Mouse (Mus musculus) neural tube, embryonic 13.5 days (tissue): Measurements from ENCODE around the gene Camta1. TPM values are rescaled to one million over a fixed set of nuclear protein-coding genes. Genes with fewer than 3 reads are reported as not detected.

ENCODE experiments used
- ATAC-seq: fragments of 200-750 bp; cut with Nextera tagmentation; 2 replicates; pipeline ENCODE4 v1.8.0; 2017; ENCODE audit warnings: low read depth, mild to moderate bottlenecking, moderate TSS enrichment, moderate library complexity
- H3K27ac ChIP-seq: fragments of 300-500 bp; sonication (generic); replicated peaks from 2 replicates; pipeline ENCODE4 v1.5.1; 2015; ENCODE audit warnings: moderate library complexity, mild to moderate bottlenecking, inconsistent platforms
- H3K27me3 ChIP-seq: fragments of 300-500 bp; sonication (generic); 2 replicates; pipeline ENCODE4 v1.6.1; 2015; ENCODE audit warnings: mild to moderate bottlenecking, inconsistent platforms
- H3K36me3 ChIP-seq: fragments of 300-500 bp; sonication (generic); 2 replicates; pipeline ENCODE4 v1.6.1; 2015; ENCODE audit warnings: mild to moderate bottlenecking, inconsistent platforms
- H3K4me1 ChIP-seq: fragments of 300-500 bp; sonication (generic); replicated peaks from 2 replicates; pipeline ENCODE4 v1.6.1; 2015; ENCODE audit warnings: inconsistent platforms
- H3K4me2 ChIP-seq: fragments of 300-500 bp; sonication (generic); 2 replicates; pipeline ENCODE4 v1.6.1; 2015; ENCODE audit warnings: inconsistent platforms, mild to moderate bottlenecking, moderate library complexity
- H3K4me3 ChIP-seq: fragments of 300-500 bp; sonication (generic); 2 replicates; pipeline ENCODE4 v1.5.1; 2015; ENCODE audit warnings: mild to moderate bottlenecking, inconsistent platforms
- H3K9ac ChIP-seq: fragments of 300-500 bp; sonication (generic); 2 replicates; pipeline ENCODE4 v1.6.1; 2015; ENCODE audit warnings: moderate library complexity, mild to moderate bottlenecking, inconsistent platforms
- H3K9me3 ChIP-seq: fragments of 300-500 bp; sonication (generic); 2 replicates; pipeline ENCODE4 v1.6.1; 2016; ENCODE audit warnings: inconsistent platforms
- WGBS: fragments of 180-500 bp; shearing (Covaris S2); methylation state at CpG from one replicate; pipeline ENCODE4 v1.1.7; 2015; 5-methylcytosine and 5-hydroxymethylcytosine counted together
- polyA plus RNA-seq: library from polyadenylated mRNA; unstranded; fragments of >200 nt; fragmentation: Nextera tagmentation; extraction: Ambion mirVana; gene quantifications from 2 replicates; pipeline ENCODE4 v1.2.1, GENCODE M21; 2015

Camta1 gene
- polyA plus RNA-seq, 1 experiment from 2014 or later = 165 TPM

DNA sequence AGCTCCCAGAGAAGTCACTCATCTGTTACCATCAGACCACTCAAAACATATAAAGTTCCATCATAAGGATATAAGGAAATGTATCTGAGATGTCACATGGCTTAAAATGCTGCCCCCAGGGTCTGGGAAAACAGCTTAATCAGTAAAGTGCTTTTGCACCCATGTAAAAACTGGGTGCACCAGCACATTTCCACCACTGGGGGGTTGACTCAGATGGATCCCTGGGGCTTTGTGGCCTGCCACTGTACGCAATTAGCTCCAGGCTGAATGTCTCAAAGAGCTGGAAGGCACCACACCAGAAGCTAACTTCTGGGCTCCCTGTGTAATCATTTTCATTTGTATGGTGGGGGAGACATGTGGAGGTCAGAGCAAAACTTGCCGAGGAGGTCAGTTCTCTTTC, 10.5 kb downstream of the Camta1 start:
- H3K9ac ChIP-seq = no peak overlapping the region
- WGBS = 40% methylated on average over 2 of the region's 2 CpGs
- no peak overlapping the region for H3K27ac ChIP-seq
- no peak overlapping the region for H3K4me3 ChIP-seq
- no peaks in the 10 kb centered on the region for H3K36me3 ChIP-seq
- ATAC-seq = no peak
- H3K4me2 ChIP-seq = no peak overlapping the region
- H3K27me3 ChIP-seq = no peaks in the 10 kb centered on the region
- H3K9me3 ChIP-seq = no peaks in the 10 kb centered on the region
- peaks cover 18% of the 10 kb centered on the region for H3K4me1 ChIP-seq

DNA sequence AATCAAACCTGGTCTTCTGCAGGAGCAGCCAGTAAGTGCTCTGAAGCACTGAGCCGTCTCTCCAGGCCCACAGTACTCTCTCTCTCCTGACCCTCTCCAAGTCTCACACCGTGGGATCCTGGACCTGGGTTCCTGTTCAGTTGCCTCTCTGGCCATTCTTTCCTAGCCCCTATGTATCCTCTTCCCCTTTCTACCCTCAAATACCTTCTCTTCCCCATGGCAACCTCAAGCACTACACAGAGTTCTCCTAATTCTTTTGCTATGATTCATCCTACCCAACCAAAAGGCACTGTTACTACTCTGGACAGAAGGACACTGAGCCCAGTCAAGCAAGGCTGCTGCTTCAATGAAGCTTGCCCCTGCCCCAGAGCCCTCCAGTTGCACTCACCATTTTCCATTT, 19.1 kb downstream of the Camta1 start:
- no peak overlapping the region for H3K4me2 ChIP-seq
- no peak overlapping the region for H3K4me3 ChIP-seq
- ATAC-seq = no peak
- whole genome bisulfite sequencing = 47% methylated on average over 2 of the region's 2 CpGs
- no peaks in the 10 kb centered on the region for H3K27me3 ChIP-seq
- no peak overlapping the region for H3K27ac ChIP-seq
- H3K9ac ChIP-seq = no peak overlapping the region
- H3K36me3 ChIP-seq = no peaks in the 10 kb centered on the region
- no peaks in the 10 kb centered on the region for H3K9me3 ChIP-seq
- H3K4me1 ChIP-seq = peaks cover 24% of the 10 kb centered on the region; the same call in 1 of the 2 replicates

DNA sequence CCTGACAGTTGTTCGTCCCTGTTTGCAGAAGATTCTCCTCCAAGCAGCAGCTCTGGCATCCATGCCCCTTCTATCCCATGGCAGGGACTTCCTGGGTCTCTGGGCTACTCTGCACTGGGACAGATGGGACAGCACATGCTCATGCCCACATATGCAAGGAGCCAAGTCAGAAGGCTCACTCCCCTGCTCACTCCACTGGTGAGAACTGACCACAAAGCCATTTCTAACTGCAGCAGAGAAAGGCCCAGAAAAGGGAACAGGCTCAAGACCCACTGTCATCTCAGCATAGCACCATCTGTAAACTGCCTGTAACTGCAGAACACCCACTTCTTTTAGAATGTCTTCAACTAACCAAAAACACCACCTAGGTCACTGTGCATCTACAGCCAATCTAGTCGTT, 23.2 kb downstream of the Camta1 start:
- no peaks in the 10 kb centered on the region for H3K9me3 ChIP-seq
- no peak overlapping the region for H3K9ac ChIP-seq
- no peak for ATAC-seq
- WGBS = 81% methylated on average over 2 of the region's 2 CpGs
- H3K4me1 ChIP-seq = peaks cover 42% of the 10 kb centered on the region
- H3K4me3 ChIP-seq = no peak overlapping the region
- H3K27ac ChIP-seq = no peak overlapping the region
- no peaks in the 10 kb centered on the region for H3K36me3 ChIP-seq
- H3K4me2 ChIP-seq = no peak overlapping the region
- no peaks in the 10 kb centered on the region for H3K27me3 ChIP-seq

DNA sequence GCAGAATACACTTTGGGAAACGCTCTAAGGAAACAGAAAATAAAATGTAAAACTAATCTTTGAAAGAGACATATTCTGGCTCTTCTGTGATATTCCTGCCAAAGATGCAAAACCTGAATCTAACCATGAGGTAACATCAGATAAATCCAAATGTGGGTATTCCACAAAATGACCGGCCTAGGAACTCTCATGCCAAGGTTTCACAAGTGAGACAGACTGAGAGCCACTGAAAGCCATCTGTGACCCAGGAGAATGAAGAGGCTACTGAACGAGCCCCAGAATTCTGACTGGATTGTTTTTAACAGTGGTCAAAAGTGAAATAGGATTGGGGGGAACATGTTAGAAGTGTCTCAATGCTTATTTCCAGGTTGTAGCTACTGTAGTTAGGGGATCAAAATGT, 25.8 kb downstream of the Camta1 start:
- Histone ChIP-seq H3K9ac (no peak overlapping the region), H3K4me2 (no peak overlapping the region), H3K9me3 (no peaks in the 10 kb centered on the region), H3K27ac (no peak overlapping the region), H3K4me3 (no peak overlapping the region), H3K27me3 (no peaks in the 10 kb centered on the region), H3K36me3 (no peaks in the 10 kb centered on the region), H3K4me1 (peaks cover 33% of the 10 kb centered on the region)
- ATAC-seq = no peak
- 91% methylated on average over 3 of the region's 3 CpGs for WGBS

DNA sequence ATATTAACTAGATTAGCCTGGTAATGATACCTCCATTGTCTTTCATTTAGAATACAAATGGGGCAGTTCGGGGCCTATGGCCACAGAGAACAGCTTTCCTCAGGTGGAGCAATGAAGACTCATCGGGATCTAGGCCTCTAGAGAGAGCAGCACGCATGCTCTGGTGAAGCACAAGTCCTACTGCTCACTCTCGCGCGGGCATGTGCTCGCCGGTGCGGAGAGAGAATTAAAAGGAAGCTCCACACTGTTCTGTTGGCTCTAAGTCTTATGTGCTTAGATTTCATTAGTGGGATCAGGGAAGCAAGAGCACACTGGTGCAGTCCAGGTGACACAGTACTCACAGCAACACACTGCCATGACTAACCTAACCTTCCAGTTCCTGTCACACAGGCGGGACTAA, 27.1 kb downstream of the Camta1 start:
- H3K4me1 ChIP-seq = peaks cover 29% of the 10 kb centered on the region
- H3K4me3 ChIP-seq = no peak overlapping the region
- H3K36me3 ChIP-seq = peaks cover 6% of the 10 kb centered on the region
- no peaks in the 10 kb centered on the region for H3K9me3 ChIP-seq
- 70% methylated on average over 10 of the region's 10 CpGs for WGBS
- 0 out of 2 replicates have a peak, but pooled peaks have one; percentile 19 for ATAC-seq
- no peaks in the 10 kb centered on the region for H3K27me3 ChIP-seq
- peak overlapping the region; percentile 64 for H3K27ac ChIP-seq
- no peak overlapping the region for H3K9ac ChIP-seq
- H3K4me2 ChIP-seq = no peak overlapping the region

DNA sequence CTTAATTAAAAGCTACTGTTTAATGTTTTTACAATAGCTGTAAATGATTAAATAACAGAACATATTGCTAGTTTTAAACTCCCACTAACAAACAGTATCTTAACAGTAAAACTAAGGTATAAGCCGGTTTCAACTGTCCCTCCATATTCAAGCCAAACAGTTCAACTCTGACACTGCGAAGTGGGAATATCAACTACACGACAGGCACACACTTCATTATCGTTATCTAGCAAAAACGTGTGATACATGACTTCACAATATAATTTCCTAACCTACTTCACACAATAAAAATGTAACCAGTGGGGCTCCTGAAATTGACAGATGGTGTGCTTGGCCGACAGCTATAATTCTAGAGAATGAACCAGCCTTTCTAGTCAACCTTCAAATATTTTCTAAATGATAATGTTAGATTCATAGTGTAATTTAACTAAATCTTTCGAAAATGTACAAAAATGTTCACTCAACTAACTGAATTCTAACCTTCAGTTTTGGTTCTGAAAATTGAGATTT, 27.7 kb downstream of the Camta1 start:
- no peaks in the 10 kb centered on the region for H3K9me3 ChIP-seq
- no peak for ATAC-seq
- 74% methylated on average over 7 of the region's 7 CpGs for WGBS
- H3K4me1 ChIP-seq = peaks cover 29% of the 10 kb centered on the region
- no peaks in the 10 kb centered on the region for H3K27me3 ChIP-seq
- H3K27ac ChIP-seq = peak overlapping the region; percentile 64; the same call in 1 of the 2 replicates
- H3K9ac ChIP-seq = no peak overlapping the region
- no peak overlapping the region for H3K4me2 ChIP-seq
- H3K4me3 ChIP-seq = no peak overlapping the region
- H3K36me3 ChIP-seq = peaks cover 10% of the 10 kb centered on the region

DNA sequence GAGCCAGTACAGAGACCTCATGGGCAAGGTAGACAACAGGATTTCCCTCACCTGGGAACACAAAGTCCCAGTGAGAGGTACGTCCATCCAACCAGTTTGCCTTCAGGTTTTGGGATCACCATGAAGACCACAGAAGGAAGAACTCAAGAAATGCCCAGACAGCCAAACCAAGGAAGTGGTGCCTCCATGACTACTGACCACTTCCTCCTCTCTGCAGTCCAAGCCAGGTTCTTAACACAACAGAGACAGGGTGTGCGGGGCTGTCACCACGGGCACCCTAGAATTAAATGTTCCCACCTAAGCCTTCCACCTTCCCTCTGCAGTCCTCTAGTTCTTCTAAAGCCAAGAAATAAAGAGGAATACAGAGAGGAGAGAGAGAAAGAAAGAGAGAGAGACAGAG, 33.8 kb downstream of the Camta1 start:
- H3K4me3 ChIP-seq = no peak overlapping the region
- H3K4me1 ChIP-seq = 0 out of 2 replicates have a peak, but pooled peaks cover 5% of the 10 kb centered on the region
- 92% methylated on average over 3 of the region's 3 CpGs for WGBS
- no peaks in the 10 kb centered on the region for H3K27me3 ChIP-seq
- H3K27ac ChIP-seq = no peak overlapping the region
- no peak overlapping the region for H3K4me2 ChIP-seq
- H3K36me3 ChIP-seq = peaks cover 13% of the 10 kb centered on the region
- no peak for ATAC-seq
- no peak overlapping the region for H3K9ac ChIP-seq
- H3K9me3 ChIP-seq = no peaks in the 10 kb centered on the region

DNA sequence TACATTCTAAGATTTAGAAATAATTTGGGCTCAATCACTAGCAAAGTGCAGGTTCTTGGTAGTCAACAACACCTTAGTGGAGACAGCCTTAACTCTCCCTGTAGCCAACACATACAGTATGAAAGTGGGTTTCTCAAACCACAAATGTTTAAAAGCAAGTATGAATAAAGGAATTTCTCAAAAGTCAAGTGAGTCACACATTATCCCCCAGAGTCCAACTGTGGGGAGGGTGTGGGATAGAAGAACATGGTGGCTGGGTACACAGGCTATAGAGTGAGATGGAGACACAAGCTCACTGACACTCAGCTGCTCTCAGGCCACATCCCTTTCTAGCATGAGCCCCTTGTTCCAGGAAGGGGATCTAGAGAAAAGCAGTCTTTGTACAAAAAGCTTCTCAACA, 34.3 kb downstream of the Camta1 start:
- Histone ChIP-seq H3K9me3 (no peaks in the 10 kb centered on the region), H3K36me3 (peaks cover 13% of the 10 kb centered on the region), H3K4me2 (no peak overlapping the region), H3K4me1 (0 out of 2 replicates have a peak, but pooled peaks cover 5% of the 10 kb centered on the region), H3K27me3 (no peaks in the 10 kb centered on the region), H3K27ac (no peak overlapping the region), H3K9ac (no peak overlapping the region), H3K4me3 (no peak overlapping the region)
- ATAC-seq = no peak

DNA sequence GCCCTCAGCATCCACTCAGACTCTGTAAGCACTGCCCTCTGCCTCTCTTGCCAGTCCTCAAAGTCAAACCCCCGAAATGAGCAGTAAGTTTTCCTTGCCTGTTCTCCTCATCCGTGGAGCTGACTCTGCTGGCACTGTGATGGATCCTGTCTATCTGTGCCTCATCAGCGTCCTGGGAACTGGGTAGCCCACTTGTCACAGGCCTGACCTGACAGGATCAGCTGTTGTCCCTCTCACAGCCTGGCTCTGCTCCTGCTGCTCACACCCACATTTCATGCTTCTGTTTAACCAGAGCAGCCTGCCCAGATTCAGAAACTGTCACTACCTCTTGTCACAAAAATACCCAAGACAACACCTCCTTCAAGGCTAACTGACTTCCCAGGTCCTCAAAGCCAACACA, 37.7 kb downstream of the Camta1 start:
- no peak overlapping the region for H3K9ac ChIP-seq
- no peak for ATAC-seq

DNA sequence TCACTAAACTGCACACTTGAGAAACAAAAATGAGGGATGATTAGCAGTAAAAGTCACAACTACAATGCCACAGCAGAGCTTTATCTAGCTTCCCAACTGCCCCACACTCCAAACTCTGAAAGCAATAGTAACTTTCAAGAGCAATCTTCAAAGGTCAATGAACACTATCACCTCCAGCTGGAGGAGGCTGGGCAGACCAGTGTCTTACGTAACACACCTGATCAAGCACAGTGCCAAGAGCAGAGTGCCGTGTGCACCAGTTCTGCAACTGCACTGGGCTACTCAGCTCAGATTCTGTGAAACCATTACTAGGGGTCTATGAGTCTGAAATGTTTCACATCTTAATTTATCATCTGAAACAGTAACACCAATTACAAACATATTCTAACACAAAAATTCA, 38.7 kb downstream of the Camta1 start:
- Histone ChIP-seq H3K9ac (no peak overlapping the region), H3K27me3 (no peaks in the 10 kb centered on the region), H3K4me1 (peaks cover 18% of the 10 kb centered on the region), H3K36me3 (0 out of 2 replicates have a peak, but pooled peaks cover 2% of the 10 kb centered on the region), H3K4me2 (no peak overlapping the region), H3K4me3 (no peak overlapping the region), H3K9me3 (no peaks in the 10 kb centered on the region), H3K27ac (no peak overlapping the region)
- WGBS = 91% methylated on average over 2 of the region's 2 CpGs
- ATAC-seq = no peak

More for the DNA sequence above, 37.7 kb downstream of the Camta1 start:
- no peaks in the 10 kb centered on the region for H3K9me3 ChIP-seq
- H3K36me3 ChIP-seq = 0 out of 2 replicates have a peak, but pooled peaks cover 5% of the 10 kb centered on the region
- H3K27me3 ChIP-seq = no peaks in the 10 kb centered on the region
- H3K4me3 ChIP-seq = no peak overlapping the region
- H3K4me1 ChIP-seq = peaks cover 8% of the 10 kb centered on the region
- WGBS = 75% methylated on average over 3 of the region's 3 CpGs
- no peak overlapping the region for H3K27ac ChIP-seq
- no peak overlapping the region for H3K4me2 ChIP-seq

DNA sequence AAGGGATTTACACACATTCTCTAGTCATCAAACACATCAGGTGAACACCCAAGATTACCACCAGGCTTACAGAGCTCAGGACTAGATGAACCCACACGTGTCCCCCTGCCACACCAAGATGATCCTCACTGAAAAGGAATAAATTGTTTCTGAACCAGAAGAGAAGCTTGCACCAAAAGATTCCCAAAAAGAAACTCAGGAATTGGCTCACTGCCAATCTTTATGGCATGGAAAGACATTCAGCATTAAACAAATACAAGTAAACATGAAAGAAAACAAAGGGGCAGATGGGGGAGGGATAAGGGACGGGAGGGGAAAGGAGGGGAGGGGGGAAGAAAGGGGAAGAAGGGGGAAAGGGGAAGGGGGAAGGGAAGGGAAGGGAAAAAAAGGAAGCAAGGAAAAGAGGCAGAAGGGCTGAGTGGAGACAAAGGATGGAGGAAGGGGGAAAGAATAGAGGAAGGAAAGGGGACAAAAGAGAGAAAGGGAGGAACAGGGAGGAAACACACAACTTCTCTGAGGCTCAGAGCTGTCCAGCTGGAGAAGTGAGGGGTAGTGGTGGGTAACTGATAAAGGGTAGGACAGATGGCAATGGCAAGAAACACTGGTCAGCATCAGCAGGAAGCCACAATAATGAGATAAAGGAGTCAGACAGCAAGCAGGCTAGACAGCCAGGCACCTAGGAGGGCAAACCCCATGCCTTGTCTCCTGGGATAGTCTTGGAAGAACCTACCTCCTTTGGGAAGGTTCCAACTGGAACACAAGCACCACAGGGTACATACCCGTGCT, 43.5 kb downstream of the Camta1 start:
- H3K9me3 ChIP-seq = no peaks in the 10 kb centered on the region
- ATAC-seq = no peak
- WGBS = 38% methylated on average over 3 of the region's 3 CpGs
- no peaks in the 10 kb centered on the region for H3K27me3 ChIP-seq
- 0 out of 2 replicates have a peak, but pooled peaks cover 2% of the 10 kb centered on the region for H3K36me3 ChIP-seq
- H3K9ac ChIP-seq = no peak overlapping the region
- H3K4me1 ChIP-seq = peaks cover 14% of the 10 kb centered on the region
- no peak overlapping the region for H3K4me2 ChIP-seq
- no peak overlapping the region for H3K4me3 ChIP-seq
- peak overlapping the region; percentile 61 for H3K27ac ChIP-seq

DNA sequence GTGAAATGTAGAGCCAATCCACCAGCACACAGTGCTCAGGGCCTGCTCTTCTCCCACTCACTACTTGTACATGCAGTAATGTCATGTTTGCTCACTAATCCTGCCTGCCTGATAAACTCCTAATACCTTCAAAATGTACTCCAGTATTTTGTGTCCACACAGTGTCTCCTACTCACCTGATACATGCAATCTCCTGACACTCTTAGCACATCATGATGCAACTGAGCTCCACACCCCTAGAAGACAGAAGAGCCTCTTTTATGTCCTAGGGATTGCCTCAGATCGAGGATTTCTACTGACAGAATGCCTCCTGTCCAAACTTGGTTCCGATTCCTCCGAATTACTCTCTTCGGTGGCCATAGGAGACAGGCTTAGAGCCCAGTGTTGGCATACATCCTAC, 48.0 kb downstream of the Camta1 start:
- Histone ChIP-seq H3K27me3 (no peaks in the 10 kb centered on the region), H3K36me3 (no peaks in the 10 kb centered on the region), H3K4me3 (no peak overlapping the region), H3K27ac (no peak overlapping the region), H3K9me3 (no peaks in the 10 kb centered on the region), H3K9ac (no peak overlapping the region), H3K4me2 (no peak overlapping the region), H3K4me1 (peaks cover 17% of the 10 kb centered on the region)
- whole genome bisulfite sequencing = 93% methylated on average over 4 of the region's 4 CpGs
- no peak for ATAC-seq

DNA sequence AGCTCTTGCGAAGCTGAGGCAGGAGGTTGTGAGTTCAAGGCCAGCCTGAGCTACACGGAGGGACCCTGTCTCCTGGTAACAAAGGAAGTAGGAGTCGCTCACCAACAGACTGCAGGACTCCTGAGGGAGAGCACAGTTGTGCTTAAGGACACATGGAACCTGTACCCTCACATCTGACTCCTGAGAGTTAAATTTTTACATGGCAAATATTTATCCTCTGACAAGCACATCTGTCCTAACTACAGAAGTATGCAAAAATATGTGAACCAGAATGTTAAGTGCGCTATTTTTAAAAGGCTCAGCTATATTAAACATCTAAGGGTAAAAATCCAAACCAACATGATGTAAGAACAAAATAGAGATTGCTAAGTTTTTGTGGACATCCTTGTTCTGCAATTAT, 56.0 kb downstream of the Camta1 start:
- Histone ChIP-seq H3K4me2 (no peak overlapping the region), H3K9me3 (no peaks in the 10 kb centered on the region), H3K4me1 (peaks cover 19% of the 10 kb centered on the region; the same call in 1 of the 2 replicates), H3K4me3 (no peak overlapping the region), H3K27me3 (no peaks in the 10 kb centered on the region), H3K27ac (no peak overlapping the region), H3K9ac (no peak overlapping the region), H3K36me3 (no peaks in the 10 kb centered on the region)
- no peak for ATAC-seq
- 85% methylated on average over 4 of the region's 4 CpGs for WGBS
